Mouse (Mus musculus) spleen, embryonic (tissue): ENCODE results near the gene Sec61b.

Source experiments
- CTCF ChIA-PET: fragments of 350-600 bp; sonication (Branson Sonifier 250); formaldehyde crosslinking; loops from one replicate; lab custom pipeline; 2022; lab: Charles Lee

Sec61b gene

DNA sequence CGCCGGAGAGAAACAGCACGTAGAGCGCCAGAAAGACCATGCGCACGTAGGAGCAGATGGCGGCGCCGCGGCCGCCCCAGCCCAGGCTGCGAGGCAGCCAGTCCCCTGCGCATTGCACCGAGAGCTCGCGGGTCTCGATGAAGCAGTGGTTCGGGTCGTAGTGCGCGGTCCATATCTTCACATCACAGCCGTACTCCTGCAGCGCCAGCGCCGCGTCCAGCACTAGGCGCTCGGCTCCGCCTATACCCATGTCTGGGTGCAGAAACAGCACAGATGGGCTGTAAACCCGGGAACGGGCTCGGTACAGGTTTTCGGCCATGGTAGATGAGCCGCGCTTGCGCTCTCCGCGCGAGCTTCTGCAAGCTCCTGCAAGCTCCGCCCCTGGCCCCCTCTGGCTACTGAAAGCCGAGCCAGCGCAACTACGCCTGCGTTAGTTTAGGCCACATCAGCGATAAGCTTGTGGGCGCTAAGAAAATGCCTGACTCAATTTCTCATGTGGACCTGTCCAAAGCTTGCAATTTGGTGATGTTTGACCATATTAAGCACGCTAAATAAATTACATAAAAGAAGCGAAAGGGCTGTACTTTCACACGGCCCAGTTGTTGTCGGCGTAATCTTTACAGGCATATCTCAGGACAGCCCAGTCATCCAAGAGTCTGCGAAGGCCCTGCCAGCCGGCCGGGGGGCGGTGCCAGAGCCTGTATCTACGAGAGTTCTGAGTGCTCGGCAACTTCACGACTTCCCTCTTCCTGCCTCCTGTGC lies at the start of gene Sec61b, which contains the start of gene Alg2:
Sec61b (plus strand) TSS at position 691 of the 762 bp plus-strand sequence.
Alg2 (minus strand) TSS at position 366 of the 762 bp plus-strand sequence.
- CTCF ChIA-PET = interaction anchor here (0.6 kb wide), 1 partner anchor 509 kb away, joined by 10 read pairs; no protein-coding TSS in a partner anchor

DNA sequence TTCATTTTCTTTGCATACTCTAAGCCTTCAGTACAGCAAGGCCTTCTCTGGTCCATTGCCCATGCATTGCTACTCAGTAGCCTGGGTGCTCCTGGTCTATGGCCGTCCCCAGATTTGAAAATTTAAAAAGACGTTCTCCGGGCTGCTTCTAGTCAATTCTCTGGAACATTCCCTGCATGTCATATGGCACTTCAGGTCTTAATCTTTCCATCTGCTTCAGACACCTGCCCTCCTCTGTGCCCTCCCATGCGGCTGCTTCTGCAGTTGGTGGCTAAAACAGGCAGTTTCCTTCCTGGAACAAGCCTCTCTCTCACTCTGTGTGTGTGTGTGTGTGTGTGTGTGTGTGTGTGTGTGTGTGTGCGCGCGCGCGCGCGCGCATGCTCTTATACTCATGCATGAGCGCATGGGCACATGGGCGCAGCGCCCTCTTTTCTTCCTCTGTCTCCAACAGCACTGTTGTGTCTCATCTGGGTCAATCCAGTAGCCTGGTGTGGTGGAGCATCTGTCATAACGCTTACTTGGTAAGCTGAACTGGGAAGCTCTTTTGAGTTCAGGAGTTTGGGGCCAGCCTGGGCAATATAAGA lies 49.1 kb upstream of the Sec61b start:
- CTCF ChIA-PET = no interaction called here

DNA sequence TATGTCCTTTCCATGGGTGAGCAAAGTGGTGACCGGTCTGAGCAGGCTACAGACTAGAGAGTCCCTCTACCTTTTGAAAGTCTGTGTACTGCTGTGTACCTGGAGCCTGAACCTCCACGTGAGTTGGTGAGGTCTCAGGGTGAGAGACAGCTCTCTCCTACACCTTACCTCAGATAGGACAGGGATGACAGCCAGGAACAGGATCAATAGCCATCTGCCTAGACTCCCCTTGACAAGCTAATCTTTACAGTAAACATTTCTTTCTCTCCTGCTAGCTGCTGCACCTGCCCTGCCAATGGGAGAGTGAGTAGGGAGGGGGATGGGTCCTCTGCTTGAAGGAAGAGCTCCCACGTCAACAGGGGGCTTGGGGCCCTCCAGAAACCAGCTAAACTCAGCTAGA lies 46.9 kb upstream of the Sec61b start:
- CTCF ChIA-PET = interaction anchor here (0.6 kb wide), 1 partner anchor 54 kb away, joined by 6 read pairs; no protein-coding TSS in a partner anchor

DNA sequence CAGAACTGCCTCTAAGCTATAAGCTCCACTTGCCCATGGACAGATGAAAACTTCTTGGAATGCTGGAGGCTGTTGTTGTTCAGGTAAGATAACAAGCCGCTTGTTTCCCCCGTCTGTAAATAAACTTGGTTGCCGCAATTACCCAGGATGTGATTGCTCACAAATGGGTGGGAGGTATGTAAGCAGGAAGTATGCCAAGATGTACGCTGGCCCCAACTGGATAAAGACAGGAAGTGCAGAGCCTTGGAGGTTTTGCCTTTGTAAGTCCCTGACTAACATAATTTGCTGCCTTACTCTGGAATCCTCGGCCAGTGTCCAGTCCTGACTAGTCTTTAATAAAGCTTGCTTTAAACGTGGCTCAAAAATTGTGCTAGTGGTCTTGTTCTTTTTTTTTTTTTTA lies 43.9 kb upstream of the Sec61b start:
- CTCF ChIA-PET = no interaction called here

DNA sequence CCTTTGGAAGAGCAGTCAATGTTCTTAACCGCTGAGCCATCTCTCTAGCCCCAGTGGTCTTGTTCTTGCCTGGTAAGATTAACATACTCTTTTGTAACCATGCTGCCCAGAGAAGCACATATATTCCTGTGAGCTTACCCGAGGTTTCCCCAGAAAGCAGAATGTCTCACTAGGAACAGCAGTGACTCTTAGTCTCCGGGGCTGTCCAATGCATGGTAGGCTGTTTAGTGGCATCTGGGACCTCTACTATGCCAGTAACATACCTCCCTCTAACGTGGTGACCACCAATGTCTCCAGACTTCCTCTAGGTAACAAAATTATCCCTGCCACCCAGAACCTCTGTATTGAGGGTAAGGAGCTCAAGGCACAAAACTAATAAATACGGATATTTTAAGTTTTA lies 43.4 kb upstream of the Sec61b start:
- CTCF ChIA-PET = interaction anchor here (0.6 kb wide), 1 partner anchor 520 kb away, joined by 5 read pairs; no protein-coding TSS in a partner anchor

DNA sequence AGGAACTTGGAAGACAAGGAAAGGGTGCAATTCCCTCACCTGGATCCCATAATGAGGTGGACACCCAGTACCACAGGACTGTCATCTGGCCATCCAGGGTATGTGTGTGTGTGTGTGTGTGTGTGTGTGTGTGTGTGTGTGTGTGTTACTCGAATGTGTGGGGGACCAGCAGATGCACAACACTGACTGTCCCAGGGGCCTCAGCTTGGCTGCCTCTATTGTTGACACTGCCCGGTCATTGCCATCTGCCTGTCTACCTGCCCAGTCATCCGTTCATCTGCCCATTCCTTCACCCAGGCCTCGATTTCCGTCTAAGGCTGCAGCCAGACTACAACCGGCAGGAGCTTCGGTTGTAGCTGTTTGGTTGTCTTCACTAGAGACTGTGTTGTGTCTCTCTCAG lies 41.7 kb upstream of the Sec61b start:
- CTCF ChIA-PET = no interaction called here

DNA sequence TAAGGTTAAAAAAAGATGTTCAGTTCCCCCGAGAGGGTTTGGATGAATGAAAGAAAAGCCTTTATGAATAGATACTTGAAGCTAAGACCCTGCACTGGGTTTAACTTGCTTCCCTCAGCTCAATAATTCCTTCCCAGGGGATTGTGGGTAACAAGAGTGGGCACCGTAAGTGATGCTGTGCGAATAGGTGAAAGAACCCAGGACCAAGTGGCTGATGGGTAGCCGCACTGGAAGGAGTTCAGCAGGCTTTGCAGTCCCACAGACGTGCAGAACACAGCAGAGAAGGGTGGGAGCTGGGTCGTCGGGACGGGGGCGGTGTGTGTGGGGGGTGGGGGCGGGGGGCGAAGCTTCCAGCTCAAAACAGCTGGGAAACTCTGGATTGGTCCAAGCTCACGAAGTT lies 39.3 kb upstream of the Sec61b start:
- CTCF ChIA-PET = no interaction called here

DNA sequence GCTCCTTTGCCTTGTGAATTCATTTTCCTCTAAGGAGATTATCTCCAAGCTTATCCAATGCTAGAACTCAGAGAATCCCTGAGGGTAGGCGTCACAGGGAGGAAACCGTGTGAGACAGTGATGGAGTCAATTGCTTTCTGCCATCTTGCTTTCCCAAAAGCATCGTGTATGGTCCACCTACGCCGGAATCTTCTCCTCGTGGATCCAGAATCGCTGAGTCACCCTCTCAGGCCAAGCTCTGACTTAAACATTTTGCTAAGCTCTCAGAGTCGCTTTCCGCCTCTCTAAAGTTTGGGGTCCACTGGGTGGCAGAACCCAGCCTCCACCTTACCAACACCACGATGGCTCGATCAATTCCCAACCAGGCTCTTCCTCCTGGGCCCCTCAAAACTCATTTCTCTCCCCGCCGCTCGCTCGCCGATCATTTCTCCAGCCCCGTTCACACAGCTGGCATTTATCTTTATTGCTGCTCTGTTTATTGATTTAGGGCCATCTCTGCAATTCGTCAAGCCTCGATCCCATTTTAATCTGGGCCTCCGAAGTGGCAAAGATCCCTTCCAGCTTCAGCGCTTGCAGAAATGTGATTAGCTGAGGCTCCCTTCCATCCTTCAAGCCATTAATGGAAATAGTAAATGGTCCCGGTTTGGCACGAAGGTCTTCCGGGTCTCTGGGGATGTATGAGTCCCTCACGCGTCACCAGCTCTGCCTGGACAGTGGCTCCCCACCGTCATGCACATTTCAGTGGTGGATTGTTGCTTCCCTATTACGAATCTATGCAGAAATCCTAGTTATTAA lies 38.7 kb upstream of the Sec61b start:
- CTCF ChIA-PET = no interaction called here

DNA sequence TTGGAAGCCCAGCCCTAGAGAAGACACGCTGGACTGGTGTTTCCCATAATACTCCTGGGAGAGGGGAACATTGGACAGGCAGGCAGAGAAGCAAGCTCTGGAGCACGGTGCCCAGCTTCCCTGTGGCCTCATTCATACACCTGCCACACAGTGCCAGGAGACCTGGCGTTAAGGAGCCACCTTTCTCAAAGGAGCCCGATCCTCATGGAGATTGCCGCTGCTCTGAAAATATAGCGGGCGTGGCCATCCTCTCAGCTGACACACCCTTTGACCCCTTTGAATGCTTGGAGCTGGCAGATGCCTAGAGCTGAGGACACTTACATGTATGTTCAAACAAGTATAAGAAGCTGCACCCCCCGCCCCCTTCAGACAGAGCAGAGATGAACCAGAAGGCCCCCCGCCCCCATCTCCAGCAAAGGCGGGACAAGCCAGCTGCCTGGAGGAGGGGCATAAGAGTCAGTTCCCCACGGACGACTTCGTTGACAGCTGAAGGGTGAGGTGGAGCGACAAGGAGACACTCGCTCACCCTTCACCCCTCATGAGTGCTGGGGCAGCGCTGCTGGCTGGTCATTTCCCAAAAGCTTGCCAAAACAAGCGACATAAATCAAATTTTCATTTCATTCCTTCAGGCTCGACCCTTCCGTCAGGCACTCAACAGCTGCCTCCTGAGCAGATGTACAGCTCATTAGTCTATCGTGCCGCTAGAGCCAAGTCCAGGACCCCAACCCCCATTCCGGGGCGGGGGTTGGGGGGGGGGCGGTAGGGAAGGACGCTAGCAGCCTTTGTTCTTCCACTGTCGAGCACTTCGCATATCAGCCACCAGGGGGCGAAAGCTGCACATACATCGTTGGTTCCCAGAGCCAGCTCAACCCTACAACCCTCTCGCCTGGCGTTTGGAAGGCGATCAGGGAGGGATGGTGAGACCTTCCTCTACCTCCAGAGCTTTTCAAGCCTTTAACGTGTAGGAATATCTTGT lies 36.8 kb upstream of the Sec61b start:
- CTCF ChIA-PET = interaction anchor here (0.6 to 0.9 kb wide), 7 partner anchors 11 to 203 kb away, joined by 3 to 25 read pairs (median 3); no protein-coding TSS in a partner anchor

DNA sequence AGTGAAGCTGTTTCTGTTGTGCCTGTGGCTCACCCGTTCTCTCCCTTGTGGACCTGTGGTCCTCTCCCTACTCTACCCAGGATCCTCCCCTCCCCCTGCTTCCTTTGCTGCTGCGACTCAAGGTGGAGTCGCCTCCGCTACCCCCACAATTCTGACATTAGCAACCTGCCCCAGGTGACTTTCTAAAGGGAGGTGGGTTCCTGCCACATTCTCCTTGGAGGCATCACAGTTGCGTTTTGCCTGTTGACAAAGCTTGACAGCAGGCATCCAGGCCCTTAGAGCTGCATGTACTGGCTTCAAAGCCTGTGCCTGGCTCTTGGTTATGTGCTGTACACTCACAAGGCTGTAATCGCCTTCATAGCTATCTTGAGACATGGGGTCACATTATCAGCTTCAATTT lies 35.5 kb upstream of the Sec61b start:
- CTCF ChIA-PET = interaction anchor here (0.6 to 0.8 kb wide), 3 partner anchors 21 to 1086 kb away, joined by 3 to 13 read pairs (median 3); no protein-coding TSS in a partner anchor

DNA sequence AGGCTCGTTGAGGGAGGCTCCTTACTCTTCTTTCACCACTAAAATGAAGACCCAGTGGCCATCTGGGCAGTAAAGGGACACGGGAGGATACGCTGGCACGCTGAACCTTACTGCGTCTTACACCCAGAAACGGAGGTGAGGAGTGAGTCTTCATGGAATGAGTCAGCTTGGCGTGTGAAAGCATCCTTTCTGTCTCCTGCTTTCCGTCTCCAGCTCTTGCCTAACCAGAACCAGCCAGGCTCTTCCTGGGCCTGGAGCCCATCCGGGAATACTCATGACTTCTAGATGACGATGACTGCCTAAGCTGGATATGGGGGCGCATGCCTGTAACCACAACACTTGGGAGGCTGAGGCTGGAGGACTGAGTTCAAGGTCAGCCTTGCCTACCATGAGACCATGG lies 33.5 kb upstream of the Sec61b start:
- CTCF ChIA-PET = interaction anchor here (0.6 to 1.0 kb wide), 2 partner anchors 62 to 77 kb away, joined by 3 read pairs; no protein-coding TSS in a partner anchor

DNA sequence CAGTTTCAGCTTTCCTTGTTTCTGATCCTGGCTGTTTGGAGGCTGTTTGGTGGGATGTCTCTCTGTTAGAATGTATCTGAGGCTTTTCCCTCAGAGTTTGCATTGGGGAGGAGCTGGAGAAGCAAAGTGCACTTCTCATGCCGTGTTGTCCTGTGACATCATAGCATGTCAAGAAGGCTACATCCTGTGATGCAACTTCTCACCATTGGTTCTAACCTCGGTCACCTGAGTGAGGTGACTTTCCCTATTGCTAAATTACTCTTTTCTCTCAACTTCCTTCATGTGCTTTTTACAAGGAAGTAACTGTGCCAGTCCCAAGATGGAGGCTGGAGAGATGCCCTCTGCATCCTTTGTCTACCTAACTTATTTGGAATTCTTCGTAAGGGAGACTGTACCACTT lies 25.9 kb upstream of the Sec61b start:
- CTCF ChIA-PET = no interaction called here

DNA sequence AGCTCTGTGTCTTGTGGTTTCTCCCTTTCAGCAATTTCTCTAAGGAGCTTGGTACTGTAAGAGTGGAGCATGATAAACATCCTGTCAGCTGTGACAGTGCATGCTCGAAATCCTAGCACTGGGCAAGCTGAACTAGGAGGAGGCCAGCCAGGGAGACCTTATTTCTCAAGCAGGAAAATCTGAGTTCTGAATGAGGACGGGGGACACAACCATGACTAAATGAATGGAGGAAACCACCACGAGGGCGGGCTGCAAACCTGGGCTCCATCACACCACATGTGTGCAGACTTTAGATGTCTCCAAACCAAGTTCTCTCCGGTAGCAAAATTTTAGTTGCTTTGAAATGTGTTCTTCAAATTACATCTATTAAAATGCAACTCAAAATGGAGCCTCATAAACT lies 25.3 kb upstream of the Sec61b start:
- CTCF ChIA-PET = interaction anchor here (0.8 kb wide), 1 partner anchor 11 kb away, joined by 3 read pairs; no protein-coding TSS in a partner anchor

DNA sequence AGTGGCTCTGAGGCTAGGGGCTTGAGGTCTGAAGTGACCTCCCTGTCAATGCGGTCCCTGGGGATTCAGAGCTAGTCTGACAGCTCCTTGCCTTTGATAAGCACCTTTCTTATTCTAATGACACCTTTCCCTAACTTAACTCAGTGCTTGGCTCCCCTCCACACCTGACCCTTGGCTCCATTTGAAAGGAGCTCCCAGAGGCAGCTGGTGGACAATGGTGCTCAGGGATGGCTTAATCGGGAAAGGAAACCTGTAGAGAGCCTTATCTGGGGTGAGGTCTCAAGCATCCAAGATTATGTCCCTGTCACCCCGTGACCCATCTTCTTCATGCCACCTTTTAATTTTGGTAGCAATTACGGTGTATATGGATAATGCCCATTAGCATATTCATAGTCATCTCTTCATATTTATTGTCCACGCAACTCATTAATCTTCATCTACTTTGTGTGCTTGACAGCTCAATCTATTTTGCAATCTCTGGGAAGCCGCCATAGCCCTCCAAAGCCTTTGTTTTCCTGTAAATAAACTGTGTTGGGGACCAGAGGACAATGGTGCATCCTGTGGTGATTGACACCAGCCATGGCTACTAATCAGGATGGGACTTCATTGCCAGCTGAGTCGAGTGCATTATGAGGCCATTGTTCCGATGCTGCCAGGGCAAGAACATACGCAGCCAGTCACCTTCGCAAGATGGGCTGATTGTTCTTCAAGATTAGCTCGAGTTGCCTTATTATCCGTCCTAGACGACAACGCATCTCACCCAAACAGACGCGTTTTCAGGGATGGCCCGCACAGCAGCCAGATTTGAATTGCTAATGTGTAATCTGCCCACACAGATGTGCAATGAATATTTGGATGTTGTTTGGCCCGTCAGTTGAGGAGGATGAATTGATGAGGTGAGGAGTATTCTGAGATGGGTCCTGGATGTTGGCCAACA lies 24.6 kb upstream of the Sec61b start:
- CTCF ChIA-PET = interaction anchor here (0.8 kb wide), 1 partner anchor 12 kb away, joined by 3 read pairs; no protein-coding TSS in a partner anchor

DNA sequence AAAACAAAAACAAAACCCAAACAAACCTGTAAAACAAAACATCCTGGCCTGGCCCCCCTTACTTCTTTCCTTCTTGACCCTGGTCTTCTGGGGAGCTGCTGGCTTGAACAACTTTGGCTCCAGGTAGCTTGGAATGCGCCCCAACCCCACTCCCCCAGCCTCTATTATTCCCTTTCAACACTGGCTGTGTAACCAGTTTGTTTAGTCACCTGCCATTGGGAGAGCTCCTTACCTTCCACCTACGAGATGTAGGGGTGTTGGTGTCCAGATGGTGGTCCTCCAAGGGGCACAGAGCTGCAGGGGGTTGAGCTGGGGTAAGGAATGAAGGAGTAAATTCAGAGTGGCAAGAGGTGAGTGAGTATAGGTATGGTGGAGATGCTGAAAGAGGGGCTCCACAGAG lies 7.3 kb upstream of the Sec61b start:
- CTCF ChIA-PET = no interaction called here

DNA sequence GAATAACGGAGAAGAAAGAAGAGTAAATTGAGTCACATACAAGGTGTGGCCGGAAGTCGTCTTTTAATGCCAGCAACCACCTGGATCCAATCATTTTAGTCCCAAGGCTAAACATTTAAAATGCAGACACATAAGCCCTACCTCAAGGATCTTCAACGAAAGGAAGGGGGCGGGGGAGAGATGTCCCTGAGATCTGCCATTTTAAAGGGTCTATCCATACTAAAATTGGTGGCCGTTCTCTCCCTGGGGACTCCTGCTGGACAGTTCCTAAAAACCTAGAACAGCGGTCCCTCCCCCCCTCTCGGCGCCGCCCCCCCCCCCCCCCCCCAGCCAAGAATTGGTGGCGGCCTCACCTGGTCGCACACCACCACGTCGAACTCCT lies 881 bp upstream of the Sec61b start:
- CTCF ChIA-PET = interaction anchor here (0.6 kb wide), 1 partner anchor 509 kb away, joined by 10 read pairs; no protein-coding TSS in a partner anchor

DNA sequence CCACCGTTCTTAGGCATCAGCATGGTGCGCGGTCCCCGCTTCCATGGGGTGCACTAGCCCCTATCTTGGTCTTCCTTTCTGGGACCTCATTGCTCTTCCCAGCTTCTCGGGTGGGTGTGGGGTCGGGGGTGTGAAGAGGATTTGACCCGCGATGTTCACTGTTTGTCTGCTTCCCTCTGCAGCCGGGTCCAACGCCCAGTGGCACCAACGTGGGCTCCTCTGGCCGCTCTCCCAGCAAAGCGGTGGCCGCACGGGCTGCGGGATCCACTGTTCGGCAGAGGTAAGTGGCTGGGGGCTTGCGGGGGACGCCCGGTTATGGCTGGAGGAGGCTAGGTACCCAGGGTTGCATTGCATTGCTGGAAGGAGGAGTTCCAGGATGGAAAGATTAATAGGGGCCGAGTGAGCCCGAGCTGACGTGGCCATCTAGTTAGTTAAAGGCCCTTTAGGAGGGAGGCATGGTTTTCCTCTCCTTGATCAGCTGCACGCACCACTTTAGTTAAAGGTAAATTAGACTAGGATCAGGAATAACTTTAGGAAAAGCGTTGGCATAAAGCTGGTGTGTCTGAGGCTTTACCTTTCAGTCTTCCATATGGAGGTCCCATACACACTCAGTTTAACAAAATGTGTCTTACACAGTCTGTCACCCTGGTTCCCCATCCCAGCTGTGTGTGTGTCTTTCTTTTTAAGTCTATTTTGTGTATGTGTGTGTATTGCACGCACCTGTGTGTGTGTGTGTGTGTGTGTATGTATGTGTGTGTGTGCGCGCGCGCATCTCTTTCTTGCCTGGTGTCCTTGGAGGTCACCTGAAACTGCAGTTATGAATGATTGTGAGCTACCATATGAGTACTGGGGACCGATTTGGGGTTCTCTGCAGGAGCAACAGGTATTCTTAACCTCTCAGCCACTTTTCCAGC lies 529 bp downstream of the Sec61b start:
- CTCF ChIA-PET = interaction anchor here (0.6 kb wide), 2 partner anchors 173 to 1143 kb away, joined by 3 read pairs; no protein-coding TSS in a partner anchor

DNA sequence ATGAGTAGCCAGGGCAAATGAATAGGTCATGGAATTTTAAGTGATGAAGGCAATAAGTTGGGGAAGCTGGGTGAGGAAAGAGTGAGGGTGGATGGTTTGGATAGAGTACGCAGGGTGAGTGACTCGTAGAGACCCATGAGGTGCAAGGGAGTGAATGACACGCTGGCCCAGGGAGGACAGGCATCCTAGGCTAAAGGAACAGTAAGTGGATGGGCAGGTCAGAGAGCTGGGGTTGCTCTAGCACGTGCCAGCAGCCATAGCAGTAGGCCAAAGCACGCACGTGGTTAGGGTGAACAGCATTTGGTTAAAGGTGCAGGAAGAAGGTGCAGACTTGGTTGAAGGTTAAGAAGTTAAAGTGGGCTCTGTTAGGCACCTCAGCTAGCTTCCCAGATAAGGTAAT lies 3.1 kb downstream of the Sec61b start:
- CTCF ChIA-PET = no interaction called here
